Mouse (Mus musculus) small intestine, adult 2 months (tissue): Measurements from ENCODE around the gene Gm45521.
"Not testable (repeated sequence)": the region's sequence is repeated elsewhere in the genome, so short reads cannot be mapped to it uniquely, and the experiment has no call there.

Experiments
- CTCF ChIP-seq: fragments of 200-500 bp; IDR thresholded peaks from 2 replicates; pipeline ENCODE4 v1.5.1; 2012; ENCODE audit warnings: low read depth, mild to moderate bottlenecking, control low read depth, inconsistent platforms, low read length, moderate library complexity, mixed read lengths; ENCODE audit not compliant: insufficient replicate concordance, insufficient read length; ENCODE audit errors: extremely low read depth
- POLR2A ChIP-seq: fragments of 200-500 bp; IDR thresholded peaks from 2 replicates; pipeline ENCODE4 v1.6.1; 2012; ENCODE audit warnings: low read depth, mild to moderate bottlenecking, control low read depth, inconsistent platforms, low read length, moderate library complexity

- not testable (repeated sequence) for TF ChIP-seq POLR2A, CTCF
These were observed 49.0 kb downstream of the Gm45521 start for GRCm38 (mm10) chr14:8006061-8006460.
